Mouse (Mus musculus): ENCODE results near the gene Gli3.

DNA sequence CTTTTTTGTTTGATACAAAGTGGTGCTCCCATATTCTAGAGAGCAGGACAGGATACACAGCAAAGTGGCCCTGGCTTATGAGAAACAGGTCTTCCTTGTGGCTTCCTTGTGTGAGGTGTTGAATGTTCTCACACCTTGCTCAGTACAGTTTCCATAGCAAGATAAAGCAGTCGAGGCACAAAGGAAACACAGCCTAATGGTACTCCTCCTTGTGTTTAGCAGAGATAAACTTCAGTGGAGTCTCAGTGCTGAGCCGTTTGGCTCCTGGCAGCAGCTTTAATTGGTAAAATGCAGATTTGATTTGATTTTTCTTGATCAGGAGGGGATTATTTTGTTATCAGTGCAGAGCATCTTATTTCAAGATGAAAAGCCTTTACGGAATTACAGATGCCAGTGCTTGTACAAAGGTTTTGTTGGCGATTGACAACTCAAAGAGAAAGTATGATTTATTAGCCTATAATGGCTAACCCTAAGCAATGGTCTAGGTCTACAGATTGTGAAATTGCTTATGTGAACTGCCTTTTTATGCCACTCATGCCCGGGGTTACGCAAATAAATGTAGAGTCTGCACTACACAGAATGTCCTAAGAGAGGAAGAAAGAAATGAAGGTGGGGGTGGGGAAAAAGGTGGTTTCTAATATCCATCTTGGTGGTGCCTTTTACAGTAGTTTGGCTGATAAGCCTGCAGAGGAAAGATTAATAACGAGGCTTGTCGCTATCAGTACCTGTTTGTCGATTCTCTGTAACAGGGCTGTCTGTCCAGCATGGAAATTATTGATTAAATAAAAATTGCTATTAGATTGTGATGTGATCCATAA, 207.3 kb downstream of the Gli3 start:
- no peak for TF ChIP-seq CTCF (IDR thresholded peaks at IDR 0.05; ENCODE audit: control insufficient read depth, insufficient read depth, insufficient replicate concordance, low read depth, low read length)
- TF ChIP-seq POLR2A (IDR thresholded peaks at IDR 0.05; ENCODE audit: control insufficient read depth, low read depth, low read length), result no peak
